Mouse (Mus musculus) spleen, postnatal 4 days (tissue): ENCODE measurements at regions not wholly inside any gene's neighbourhood (a gene's known extent, or its start where the extent isn't known, plus 50 kb on each side); places are given as distances from the start of the nearest gene placed in this dataset.

Source experiments
- DNase-seq, 2 experiments: peaks; one replicate each; pipeline ENCODE4 v3.0.0; 2022; ENCODE audit warnings: low spot score in 2 of 2

DNA sequence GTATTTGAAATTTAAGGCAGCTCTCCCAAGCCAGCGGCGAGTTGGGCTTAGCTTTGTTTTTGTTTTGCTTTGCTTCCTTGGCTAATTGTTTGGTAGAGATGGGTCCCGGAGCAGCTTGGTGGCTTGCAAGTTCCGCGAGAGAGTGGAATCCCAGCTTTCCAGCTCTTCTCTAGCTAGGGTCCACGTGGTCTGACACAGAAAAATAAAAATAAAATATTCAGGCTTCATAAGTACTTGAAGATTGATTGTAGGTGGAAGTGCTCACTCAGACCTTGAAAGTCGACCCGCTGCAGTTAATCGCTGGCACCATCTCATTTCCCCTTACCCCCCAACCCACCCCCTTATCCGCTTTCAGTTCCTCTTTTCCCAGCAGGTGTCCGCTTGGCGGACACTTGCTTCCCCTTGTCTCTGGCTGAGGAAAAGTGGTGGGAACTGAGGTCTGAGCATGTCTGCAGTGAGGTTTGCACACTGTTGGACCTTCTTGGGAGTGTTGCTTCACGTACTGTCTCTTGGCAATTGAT lies 198.5 kb downstream of the Dusp6 start:
- DNase-seq: peak; percentile 35 to 63

DNA sequence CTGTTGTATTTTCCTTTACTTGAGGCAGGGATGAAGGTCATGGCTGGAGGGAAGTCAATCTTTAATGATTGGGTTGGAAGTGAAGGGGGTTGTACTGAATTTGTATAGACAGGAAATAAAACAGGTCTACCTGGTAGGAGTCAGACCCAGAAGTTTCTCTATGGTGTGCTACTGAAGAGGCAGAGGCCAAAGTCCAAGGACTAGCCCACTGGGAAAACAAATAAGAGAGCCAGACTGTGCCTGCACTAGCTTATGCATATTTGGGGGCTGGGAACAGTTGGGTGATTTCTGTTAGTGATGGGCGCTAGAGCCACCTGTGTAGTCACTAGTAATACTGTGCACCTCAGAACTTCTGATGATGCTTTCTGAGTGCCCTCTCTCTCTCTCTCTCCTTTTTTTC lies 203.7 kb downstream of the Dusp6 start:
- DNase-seq: no peak

DNA sequence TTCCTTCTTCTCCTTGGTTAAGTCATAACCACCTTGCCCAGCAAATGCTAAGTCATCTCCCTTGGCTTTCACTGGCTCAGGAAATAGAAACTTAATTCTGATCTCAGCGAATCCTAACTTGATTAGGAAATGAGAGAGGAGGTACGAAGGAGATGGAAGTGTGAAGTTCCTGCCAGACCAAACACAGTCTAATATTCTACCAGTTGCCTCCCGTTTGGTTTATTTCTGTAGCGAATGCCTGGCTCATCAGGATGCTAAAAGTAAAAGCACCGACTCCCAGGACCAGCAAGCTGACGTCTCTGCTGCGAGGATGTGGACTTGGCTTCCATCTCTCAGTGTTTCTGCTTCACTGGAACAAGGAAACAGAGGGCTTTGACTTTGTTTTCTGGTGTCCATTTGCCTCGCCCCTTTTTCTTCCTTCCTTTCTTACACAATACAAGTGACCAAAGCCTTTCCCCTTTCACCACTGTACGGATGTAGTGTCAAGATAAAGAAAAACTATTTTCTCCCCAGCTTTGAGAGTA lies 204.3 kb downstream of the Dusp6 start:
- DNase-seq: no peak

DNA sequence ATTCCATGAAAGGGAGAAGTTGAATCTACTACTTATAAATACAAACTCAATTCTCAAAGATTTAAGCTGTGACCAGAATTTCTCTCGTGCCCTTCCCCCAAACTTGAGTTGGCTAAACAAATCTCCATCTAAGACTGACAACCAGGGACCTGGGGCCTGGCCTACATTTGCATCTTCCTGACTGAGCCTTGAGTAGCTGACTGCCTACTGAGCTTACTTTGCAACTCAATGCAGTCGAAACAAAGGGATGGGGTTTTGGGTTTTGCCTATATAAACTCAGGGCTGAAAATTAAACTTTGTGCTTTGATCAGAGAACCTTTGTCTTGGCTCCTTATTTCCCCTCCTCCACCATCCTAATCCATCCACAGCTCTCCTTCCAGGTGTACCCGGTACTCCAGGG lies 205.9 kb downstream of the Dusp6 start:
- no peak for DNase-seq

DNA sequence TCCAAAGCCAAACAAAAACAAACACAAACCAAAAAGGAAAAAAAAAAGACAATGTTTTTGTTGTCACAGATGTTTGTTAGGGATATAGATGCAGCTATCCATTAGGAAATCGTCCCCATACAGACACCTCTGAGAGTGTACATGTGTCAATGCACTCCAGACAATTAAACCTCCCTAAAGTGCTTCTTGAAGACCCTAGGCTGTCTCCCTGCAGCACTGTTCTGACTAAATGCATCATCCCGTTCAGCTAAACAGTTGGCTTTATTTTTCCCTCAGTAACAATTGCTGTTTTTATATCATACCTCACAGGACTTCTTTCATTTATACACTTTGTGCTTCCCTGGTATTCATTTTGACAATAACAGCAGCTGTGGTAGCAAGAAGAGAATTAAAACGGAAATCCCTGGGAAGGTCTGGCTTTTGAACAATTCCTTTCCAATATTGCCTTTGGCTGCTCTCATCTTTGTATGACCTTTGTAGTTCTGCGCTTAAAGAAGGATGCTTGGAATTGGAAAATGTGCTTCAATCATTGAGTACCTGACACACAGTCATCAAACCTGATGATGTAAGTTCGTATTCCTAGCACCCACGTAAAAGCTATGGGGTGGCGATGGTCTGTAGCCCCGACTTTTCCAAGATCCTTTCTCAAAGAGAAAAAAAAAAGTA lies 208.9 kb downstream of the Dusp6 start:
- DNase-seq: no peak

DNA sequence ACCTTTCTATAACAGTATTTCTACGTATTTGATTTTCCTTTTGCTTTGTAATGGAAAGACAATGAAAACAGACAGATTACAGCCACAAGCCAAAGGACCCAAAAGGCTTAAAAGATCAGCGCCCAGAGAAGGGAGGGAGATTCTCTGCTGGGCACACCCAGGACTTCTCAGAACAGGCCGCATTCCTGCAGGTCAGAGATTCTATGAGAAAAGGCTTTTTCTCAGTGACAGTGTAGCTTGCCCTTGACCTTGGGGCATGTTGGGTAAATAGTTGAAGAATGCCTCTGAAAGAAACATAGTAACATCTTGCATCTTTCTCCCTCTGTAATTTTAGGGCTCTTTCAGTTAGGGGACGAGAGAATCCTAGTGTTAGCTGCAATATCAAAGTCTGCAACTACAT lies 209.8 kb downstream of the Dusp6 start:
- DNase-seq: no peak

DNA sequence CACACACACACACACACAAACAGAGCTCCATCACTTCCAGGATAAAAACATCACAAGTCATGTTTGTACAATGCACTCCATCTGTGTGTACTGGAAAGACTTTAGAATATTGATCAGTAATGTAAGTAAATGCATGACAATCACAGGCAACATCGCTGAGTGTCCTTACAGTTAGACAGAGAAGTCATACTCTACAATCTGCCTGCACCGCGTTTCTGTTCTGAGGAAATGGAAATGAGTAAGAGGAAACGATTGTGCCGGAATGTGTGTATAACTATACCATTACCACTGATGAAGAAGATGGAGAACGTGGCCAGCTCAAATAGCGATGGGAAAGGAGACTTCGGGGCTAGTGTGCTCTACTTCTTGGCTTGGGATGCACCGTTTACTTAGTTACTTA lies 210.7 kb downstream of the Dusp6 start:
- no peak for DNase-seq

DNA sequence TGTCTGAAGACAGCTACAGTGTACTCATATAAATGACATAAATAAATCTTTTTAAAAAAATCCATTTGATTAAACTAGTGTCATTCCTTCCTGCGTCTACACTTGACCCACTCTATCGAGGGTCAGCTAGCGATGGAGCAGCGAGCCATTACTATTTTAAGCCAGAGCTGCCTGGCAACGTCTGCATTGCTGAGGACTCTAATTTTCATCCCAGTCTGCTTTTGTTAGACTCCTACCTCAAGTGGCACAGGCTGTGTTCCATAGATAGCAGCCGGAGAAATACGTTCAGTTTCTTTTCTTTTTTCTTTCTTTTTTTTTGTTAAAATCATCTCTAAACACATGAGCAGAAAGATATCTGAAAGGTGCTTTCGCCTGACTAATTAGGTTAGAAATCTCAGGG lies 211.5 kb downstream of the Dusp6 start:
- DNase-seq: no peak

DNA sequence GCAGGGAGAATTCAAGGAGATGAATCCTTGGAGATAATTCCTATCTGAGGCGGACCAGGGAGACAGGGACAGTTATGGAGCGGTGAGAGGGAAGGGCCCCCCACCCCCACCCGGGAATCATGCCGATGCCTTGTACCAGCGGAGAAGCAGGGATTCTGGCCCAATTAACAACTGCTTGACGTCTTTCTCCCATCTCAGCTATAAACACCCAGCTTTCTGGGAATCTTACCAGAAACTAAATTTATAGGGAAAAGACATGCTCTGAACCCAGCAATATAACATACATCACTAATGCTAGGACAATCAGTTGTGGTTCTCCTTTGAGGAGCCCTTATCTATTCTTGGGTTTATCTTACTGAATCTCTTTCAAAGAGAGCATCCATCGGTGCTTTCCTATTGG lies 213.2 kb downstream of the Dusp6 start:
- DNase-seq: no peak

DNA sequence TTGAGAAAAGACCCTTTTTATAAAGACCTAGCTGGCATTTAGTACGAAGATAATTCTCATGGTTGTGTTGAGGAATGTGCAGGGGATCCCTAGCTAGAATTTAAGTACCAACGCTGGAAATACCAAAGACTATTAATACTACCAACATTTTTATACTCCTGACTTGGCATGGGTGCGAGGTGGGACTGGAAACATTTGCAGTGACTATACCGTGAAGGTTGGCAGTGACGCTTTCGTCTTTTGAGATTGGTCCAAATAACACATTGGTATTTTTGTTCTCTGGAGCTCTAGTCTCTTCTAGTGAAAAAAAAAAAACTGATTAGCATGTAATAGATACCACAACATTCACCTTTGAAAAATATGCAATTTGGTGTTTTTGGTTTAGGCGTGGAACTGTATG lies 213.7 kb downstream of the Dusp6 start:
- no peak for DNase-seq

DNA sequence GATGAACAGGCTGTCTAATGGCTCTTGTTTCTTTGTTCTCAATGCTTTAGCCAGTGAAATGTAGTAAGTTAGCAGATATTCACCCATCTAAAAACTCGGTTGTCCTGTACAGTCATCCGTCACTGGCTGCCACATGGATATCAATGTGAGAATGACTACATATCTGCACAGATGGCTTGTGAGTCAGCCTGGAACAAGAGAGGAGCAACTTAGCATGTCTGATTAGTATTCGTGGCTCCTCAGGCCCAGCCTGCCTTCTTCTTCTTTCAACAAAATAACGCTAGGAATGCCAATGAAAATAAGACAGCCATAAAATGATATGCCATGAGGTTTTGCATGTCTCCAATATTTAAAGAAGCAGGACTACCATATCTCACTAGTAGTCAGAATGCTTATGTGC lies 217.5 kb downstream of the Dusp6 start:
- DNase-seq: no peak

DNA sequence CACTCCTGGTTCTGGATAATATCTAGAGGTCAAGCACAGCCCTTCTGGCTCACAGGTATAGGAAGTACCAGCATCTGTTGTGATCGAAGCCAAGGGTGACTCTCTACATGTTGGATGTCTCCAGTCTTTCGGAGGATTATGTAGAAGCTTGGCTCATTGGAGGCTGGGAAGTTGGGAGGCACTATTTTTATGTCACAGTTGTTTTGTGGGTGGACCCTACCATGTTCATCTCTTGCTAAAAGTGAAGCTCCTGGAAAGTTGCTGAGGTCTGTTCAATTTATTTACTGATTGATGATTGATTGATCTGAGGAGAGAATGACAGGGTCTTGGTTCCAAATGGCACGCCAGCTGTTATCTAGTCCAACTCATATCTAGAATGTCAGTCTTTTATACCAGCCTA lies 219.0 kb downstream of the Dusp6 start:
- no peak for DNase-seq

DNA sequence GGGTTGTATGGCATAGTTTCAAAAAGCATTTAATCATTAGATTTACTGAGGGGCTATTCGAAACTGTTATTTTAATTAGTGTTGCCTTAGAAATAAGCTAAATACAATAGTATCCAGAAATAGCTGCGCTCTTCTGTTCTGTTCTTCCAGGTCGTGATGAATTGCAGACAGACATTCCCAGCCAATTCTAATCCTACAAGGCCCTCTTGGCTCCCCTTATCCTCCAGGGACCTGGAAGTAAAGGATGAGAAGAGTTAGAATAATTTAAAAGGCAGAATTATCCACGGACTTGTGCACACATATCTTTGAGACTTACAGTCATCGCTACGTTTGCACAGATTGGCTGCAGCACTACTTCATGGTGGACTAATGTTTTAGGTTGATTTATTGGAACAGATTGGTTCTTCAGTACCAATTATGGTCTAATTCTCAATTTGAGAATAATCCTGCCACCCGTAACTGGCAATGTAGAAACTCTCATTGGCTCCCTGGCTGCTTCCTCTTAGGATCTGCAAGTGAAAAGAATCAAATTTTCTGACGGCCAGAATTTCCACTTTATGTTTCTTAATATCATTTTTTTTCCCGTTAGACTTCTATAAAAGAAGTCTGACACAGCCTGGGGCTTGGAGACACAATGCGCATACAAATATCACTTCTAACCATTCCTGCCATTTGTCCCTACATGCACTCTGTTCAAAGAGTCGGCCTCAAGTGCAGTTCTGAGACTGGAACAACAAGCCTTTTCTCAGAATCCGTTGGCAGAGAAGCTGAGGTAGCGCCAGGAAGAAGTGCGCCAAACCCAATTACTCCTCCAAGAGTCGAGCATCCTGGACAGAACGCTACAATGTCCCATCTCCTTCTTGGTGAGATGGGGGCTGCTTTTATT lies 225.4 kb downstream of the Dusp6 start:
- no peak for DNase-seq

DNA sequence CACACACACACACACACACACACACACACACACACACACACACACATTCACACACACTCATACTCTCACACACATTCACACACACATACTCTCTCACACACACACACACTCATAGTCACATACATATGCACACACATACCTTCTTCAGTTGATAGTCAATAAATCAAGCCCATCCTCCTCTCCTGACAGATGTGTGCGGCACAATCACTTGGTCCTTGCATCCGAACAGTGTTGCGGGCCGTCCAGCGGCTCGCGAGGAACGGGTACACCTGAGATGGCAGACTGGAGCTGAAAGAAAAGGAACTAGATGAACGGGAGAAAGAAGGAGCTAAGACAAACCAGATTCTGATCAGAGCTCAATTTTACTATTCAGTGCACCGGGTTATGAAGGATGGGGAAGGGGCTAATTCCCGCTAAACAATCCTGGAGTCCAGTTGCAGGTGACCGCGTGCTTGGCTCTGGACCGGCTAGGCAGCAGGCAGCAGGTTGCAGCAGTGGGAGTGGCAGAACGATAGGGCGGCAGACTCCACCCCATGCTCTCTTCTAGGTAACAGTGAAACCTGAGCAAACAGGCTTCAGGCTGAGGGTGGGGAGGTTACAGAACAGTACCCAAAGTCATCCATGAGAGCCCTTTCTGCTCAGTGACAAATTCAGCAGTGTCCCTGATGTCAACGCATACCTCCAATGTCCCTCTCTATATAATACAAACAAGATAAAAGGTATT lies 247.8 kb downstream of the Csl start:
- DNase-seq: no peak

DNA sequence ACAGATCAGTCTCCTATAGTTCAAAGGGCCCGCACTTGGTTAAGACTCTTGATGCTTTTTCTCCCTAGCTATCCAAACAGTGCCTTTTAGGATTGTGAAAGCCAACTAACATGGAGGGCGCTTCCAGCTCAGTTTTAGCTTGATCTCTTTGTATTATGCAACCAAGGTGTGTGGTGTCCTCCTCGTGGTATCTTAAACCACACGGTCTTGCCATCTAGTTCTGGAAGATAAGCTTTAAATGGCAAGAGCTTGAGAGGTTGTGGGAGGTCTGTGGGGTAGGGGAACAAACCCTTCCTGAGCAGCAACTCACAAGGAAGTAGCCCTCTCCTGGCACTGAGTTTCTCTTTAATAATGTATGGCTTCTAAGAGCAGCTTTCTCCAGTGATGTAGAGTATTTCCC lies 241.5 kb downstream of the Csl start:
- DNase-seq: no peak

DNA sequence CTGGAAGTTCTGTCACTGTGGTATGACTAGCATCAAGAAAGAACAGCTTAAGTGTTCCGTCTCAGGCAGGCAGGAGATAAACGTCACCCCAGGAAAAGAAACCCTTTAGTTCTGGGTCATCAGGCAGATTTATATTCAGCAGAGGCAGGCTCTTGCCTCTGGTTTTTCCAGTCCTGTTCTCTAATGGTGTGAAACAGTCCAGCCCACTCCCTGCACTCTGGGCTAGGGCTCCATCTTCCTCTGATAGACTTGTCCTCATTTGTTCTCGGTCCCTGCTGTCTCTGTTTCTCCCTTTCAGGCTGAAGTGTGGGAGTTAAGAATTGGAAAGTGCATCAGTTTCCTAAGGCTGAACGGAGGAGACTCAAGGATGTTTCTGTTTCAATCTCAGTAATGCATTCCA lies 240.0 kb downstream of the Csl start:
- DNase-seq: no peak

DNA sequence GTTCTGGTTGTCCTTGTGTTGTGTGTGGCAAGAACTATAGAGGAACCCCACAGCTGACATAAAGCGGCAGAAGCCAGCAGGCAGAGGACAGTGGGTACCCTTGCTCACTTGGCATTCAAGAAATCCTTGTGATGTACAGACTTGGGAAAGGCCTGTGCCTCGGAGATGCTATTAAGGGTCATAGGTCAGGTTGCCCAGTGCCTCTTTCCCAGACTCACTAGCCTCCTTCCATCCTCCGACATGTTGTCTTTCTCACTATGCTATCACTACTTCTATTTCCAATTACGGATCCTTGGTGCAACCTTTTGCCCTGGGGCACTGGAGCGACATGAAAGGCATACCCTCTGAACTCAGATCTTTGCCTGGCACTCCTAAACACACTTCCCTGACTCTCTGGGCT lies 235.6 kb downstream of the Csl start:
- DNase-seq: no peak

DNA sequence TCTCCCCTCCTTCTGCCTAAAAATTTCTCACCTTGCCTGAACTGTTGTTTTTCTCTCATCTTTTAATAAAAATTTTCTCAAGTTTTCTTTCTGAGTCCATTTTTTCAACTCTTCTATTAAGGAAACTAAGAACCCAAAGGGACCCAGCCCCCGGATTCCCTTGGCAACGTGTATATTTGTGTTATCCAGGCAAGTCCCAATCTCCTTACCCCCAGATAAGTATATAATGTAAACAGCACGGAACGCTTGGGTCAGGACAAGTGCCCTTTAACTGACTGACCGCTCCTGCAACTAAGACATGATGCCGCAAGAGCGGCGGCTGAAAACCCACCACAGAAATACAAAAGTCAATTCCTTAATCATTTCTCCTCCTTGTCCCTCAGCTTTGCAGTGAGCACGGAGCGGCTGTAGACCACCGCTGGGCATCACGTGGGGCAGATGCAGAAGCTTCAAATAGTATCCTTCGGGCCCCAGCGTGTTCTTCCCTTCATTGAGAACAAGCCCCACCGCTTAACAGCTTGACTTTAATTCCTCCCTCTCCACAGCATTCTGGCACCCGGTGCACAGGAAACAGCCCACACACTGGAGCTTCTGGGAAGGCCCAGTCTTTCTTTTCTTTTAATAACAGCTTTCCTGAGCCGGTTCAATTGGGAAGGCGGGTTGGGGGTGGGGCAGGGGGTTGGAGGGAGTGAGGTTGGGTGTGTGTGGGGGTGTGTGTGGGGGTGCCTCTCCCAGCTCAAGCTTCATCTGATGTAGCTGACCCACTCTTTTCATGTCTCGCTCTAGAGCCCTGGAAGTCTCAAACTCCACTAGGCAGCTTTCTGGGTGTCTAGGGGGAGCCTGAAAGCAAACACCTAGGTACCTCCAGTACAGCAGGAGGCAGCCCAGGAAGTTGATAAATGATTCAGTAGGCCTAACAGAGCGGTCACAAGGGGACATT lies 234.9 kb downstream of the Csl start:
- no peak for DNase-seq

DNA sequence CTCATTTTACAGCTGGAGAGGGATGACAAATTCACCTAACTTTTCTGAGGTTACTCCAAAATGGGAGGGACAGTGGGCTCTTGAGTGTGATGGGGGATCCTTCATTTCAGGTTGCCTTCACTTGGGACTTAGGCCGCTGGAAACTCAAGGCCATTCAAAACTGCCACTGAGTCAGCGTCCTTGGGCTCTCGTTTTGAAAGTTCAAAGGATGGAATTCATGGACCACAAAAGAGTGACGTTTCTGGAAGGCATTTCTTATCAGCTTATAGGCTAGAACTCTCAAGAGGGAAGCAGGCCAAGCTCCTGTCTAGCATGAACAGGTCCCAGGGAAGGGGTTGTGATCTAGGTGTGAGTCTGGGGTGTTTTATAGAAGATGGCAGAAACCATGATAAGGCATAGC lies 233.3 kb downstream of the Csl start:
- DNase-seq: no peak

DNA sequence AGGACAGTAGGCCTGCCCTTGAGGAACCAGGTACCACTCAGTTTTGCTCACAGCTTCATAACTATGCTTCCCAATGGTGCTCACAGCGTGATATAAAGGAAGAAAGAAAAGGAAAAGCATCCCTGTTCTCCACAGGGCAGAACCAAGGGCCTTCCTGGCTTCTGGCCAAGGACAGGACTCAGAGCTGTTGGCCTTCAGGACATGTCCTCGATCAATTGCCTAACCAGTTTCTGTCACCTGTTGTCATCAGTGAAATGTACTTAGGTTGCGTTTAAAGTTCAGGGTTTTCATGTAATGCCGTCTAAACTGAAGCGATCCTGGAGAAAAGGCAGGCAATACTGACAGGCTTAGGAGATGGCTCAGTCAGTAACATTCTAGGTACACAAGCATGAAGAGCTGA lies 232.9 kb downstream of the Csl start:
- DNase-seq: no peak

DNA sequence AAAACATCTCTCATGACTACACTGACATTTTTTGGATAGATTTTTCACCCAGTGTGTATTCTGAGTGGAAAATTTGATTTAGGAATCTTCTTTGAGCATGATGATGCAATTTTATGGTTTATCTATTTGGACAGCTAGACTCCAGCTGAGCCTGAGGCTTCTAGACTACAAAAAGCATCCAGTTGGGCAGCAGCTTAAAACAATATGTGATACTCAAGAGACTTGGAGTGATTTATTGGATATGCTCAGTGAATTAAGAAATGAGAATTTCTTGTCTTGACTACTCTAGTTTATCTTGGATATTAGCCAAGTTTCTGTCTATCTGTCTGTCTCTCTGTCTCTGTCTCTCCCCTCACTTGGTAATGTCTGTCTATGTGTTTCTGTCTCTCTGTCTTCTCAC lies 228.4 kb downstream of the Csl start:
- DNase-seq: no peak
